Mouse (Mus musculus) C2C12 (cell line): ENCODE data around the gene Eef1a1.

Experiments
- CTCF ChIP-seq: IDR thresholded peaks from one replicate; pipeline ENCODE4 v1.5.1; 2011; ENCODE audit not compliant: control insufficient read depth, insufficient read depth, insufficient read length
- MYOD1 ChIP-seq: IDR thresholded peaks from one replicate; pipeline ENCODE4 v1.6.1; 2011; ENCODE audit warnings: low read depth; ENCODE audit not compliant: control insufficient read depth, insufficient read length

DNA sequence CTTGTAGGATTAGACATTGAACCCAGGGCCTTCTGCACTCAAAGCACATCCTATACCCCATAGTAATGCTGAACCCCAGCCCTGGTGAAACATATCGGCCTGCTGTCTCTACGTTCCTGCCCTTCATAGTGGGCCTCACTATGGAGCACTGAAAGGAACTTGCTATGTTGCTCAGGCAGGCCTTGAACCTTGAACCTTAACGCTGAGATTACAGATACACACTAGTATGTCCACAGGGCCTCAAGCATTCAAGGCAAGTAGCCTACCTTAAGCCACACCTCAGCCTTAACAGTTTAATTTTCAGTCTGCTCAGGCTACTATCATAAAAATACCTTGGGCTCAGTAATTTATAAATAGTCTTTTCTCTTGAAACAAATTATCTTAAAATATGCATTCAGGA, 3.3 kb upstream of the Eef1a1 start:
- TF ChIP-seq CTCF (no peak), MYOD1 (no peak)
